ENCODE assay signal across 11 mouse cellular contexts in the genomic region with DNA sequence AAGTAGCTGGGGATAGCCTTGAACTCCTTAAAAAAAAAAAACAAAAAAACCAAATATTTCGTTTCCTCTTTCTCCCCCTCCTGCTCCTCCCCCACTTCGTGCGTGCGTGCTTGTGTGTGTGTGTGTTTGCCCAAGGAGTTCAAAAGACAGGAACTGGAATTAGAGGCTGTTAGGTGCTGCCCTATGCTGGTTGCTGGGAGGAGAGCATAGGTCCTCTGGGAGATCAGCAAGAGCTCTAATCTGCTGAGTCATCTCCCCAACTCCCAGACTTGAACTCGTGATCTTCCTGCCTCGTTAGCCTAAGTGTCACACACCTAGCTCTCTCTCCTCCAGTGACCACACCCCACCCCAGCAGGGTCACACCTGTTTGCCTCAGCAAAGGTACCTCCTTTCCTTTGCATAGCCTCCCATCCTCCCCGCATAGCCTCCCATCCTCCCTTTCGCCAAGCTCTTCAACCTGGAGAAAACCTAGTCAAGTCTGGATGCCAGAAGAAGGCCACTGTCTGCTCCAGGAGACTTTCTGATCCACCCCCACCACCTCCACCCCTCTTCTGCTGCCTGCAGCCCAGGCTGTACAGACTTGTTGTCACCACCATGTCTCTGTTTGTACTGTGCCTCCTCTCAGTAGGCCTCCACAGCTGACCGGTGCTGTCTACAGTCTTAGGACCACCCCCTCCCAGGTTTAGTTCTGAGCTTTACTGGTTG.
DNase-seq lines count a peak whose midpoint lies in the region; ATAC-seq lines count a peak whose summit lies in the region.
"Had no signal": no experiment of that assay in that cellular context is flagged by ENCODE, and none has a peak within 500 bp of the region (broad histone marks: within the 10 kb centered on the region; RNA-seq: fewer than 3 reads in every experiment).

No protein-coding gene starts in this region.

- no peaks in the 10 kb centered on the region for H3K27me3 ChIP-seq in lung, embryonic 16.5 days (ENCODE audit: control insufficient read depth, insufficient read depth, low read depth, low read length)

- peak overlapping the region; percentile 45 for H3K27ac ChIP-seq in lung, embryonic 16.5 days (ENCODE audit: low read length)

- no peak for DNase-seq in lung, postnatal 14 days
- DNase-seq in T-cell, adult 2 months (ENCODE audit: low spot score) = peak; percentile 14
- peak; percentile 72 for DNase-seq in liver
- DNase-seq in spleen, postnatal 36 days (ENCODE audit: low spot score in 2 of 2) = peak; percentile 22 to 51
- no peak for DNase-seq in Muller cell, postnatal 12 days (ENCODE audit: inconsistent ontology term)
- no peak for DNase-seq in adrenal gland, postnatal 4 days (ENCODE audit: low spot score in 2 of 2)
- no peak for DNase-seq in ovary, postnatal 10 days (ENCODE audit: low spot score)
- DNase-seq: adrenal gland, postnatal 25 days; left cerebral cortex, postnatal 4 days had no signal

- no peaks in the 10 kb centered on the region for H3K36me3 ChIP-seq in lung, embryonic 16.5 days (ENCODE audit: control insufficient read depth, insufficient read depth, low read length)
- H3K36me3 ChIP-seq: hindbrain, embryonic 13.5 days had no signal

- H3K4me3 ChIP-seq in lung, embryonic 16.5 days (ENCODE audit: low read length) = no peak overlapping the region

- H3K9me3 ChIP-seq in lung, embryonic 16.5 days (ENCODE audit: control insufficient read depth, low read length) = no peaks in the 10 kb centered on the region
- H3K9me3 ChIP-seq: hindbrain, embryonic 13.5 days had no signal

- WGBS in lung, embryonic 16.5 days = 54% methylated on average over 9 of the region's 9 CpGs

- ATAC-seq in lung, embryonic 16.5 days (ENCODE audit: low read depth) = no peak

- no peak overlapping the region for H3K9ac ChIP-seq in lung, embryonic 16.5 days (ENCODE audit: low read length)

- no peak overlapping the region for H3K4me2 ChIP-seq in lung, embryonic 16.5 days (ENCODE audit: low read depth, low read length)

- peaks cover 19% of the 10 kb centered on the region for H3K4me1 ChIP-seq in lung, embryonic 16.5 days (replicated peaks; ENCODE audit: control insufficient read depth, insufficient read depth, low read length)

Comparison
In these comparisons a context has a peak if more than half of its experiments do, and no peak if none do; other contexts are left out.
1. DNase-seq: peak in T-cell, adult 2 months (single experiment), liver (single experiment) and spleen, postnatal 36 days (2 of 2); none in lung, postnatal 14 days (single experiment), Muller cell, postnatal 12 days (single experiment), adrenal gland, postnatal 4 days (0 of 2) and ovary, postnatal 10 days (single experiment).